Mouse (Mus musculus) left cerebral cortex, adult 9 months (tissue): ENCODE results near the gene Map4k2.

Experiments used
- DNase-seq, 2 experiments: peaks; one replicate each; pipeline ENCODE4 v3.0.0; 2022; ENCODE audit warnings: low spot score in 2 of 2

Gene Map4k2

DNA sequence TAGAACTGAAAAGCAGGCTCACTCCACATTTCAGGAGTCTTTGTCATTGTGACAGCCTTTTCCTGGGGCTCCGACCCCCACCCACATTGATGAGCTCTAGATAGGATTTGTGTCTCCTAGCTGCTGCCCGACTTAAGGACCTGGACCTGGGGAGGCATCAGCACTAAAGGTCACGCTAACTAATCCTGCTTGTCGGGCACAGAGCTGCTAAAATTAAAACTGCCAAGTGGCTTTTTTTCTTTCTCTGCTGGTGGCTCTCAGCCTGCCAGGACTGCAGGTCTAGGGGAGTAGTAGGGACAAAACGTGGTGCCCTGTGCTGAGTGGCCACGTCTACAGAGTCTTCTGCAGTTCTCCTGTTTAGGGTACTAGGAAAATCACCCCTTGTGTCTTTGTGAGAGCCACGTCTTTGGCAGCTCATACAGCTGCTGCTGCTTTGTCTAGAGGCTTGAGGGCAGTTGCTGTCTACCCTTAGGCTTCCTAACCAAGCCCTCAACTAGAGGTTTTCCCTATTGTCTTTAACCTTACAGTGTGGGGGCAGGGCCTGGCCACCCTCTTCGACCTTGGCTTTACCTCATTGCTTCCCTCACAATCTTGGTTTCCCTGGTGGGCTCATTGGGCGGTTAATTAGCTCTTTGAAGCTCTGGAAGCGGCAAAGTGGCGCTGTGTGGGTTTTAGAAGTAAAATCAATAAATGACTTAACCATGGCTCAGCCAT, 36.5 kb downstream of the Map4k2 start:
- DNase-seq, result no peak

DNA sequence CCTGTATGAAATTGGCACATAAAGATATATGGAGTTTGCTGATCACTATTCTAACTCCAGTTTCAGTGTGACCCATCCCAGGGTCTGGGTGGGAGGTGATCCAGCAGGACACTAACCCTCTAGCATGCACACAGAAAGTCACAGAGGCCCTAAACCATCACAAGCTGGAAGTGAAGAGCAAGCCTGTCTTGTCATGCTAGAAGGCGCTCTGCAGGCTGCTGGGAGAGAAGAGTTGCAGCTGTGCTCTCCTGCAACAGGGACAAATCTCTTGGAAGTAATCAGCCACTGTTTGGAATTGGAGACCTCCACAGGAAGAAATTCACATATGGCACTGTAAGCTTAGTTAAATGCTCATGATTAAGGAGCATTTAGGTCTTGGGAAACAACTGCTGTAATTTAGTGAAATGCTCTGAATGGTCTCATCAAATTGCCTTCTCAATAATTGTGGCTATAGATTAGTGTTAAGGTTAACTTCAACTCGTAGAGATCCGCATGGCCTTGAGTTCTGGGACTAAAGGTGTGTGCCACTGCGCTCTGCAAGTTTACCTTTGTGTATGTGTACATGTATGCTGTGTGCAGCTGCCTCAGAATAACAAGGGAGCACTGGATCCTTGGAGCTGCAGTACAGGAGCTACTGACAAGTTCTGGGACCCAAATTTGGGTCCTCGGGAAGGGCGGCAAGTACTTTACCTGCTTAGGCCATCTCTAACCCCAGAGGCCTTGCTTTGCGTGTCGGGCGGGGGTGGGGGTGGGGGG, 39.7 kb downstream of the Map4k2 start:
- DNase-seq, result no peak

DNA sequence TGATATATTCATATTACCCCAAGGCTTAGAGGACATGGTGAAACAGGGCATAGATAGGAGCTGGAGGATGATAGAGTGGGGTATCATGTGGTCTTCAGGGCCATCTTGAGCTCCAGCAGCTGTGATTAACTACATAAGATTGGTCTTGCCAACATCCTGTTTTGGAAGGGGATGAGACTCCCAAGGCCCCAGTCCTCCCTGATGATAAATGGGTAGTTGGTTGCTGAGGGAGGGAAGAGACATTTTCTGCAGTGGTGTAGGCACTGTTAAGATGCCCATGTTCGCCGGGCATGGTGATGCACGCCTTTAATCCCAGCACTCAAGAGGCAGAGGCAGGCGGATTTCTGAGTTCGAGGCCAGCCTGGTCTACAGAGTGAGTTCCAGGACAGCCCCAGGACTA, 40.3 kb downstream of the Map4k2 start:
- no peak for DNase-seq

DNA sequence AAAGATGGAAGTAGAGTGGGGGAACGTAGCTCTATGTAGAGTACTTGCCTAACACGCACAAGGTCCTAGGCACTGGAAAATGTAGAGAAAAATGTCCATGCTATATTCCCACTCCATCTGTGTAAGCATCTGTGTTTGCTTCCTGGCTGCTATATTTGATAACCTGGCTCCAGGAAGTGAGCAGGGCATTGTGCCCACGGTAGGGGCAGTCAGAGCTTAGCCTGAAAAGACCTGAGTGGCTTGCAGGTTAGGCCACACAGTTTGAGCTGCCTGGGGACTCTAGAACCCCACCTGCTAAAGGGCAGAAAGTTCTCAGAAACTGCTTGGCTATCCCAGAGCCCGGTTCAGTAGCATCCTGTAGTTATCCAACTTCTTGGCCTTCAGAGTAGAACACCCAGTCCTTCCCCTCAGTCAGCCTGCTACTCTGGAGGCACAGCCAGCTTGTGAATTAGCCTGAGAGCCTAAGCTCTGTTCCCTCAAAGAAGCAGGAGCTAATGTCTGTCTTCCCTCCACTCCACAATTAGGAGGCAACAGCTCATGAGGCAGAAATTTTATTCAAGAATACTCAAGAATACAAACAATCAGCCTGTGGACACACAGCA, 41.5 kb downstream of the Map4k2 start:
- no peak for DNase-seq

DNA sequence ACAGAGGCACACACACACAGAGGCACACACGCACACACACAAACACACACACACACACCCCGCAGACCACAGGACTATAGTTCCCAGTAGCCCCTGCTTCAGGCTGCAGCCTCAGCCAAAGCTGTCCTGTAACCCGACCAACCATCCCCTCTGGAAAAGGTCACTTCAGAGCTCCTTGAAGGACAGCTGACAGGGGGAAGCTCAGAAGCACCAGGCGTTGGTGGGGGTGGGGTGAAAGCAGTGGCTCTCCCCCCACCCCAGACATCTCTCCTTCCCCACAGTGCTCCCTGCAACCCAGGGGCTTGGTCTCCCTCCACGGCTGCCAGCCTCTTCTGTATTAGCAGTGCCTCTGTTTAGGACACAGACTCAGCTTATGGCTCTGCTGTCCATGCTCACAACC, 42.5 kb downstream of the Map4k2 start:
- no peak for DNase-seq

DNA sequence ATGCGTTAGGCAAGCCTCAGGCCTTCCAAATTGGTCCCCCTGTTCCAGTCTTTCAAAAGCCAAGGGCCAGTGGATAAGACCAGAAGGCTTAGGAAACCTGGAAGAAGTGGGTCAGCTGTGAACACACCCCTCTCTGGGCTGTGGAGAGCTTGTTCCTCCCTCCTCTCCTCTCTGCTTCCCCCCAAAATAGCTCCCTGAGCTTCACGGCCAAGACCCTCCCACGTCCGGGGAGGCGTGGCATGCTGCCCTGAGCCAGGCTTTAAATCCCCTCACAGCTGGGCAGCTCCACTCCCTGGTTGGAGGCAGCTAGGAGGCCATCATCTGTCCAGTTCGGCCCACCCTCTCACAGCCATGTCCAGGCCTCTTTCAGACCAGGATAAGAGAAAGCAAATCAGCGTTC, 43.2 kb downstream of the Map4k2 start, which contains the start of gene Pygm:
Gene Pygm, plus strand, starts transcription at position 272 of the 400 bp plus-strand sequence.
- peak in 1 of 2 experiments; percentile 55 for DNase-seq

DNA sequence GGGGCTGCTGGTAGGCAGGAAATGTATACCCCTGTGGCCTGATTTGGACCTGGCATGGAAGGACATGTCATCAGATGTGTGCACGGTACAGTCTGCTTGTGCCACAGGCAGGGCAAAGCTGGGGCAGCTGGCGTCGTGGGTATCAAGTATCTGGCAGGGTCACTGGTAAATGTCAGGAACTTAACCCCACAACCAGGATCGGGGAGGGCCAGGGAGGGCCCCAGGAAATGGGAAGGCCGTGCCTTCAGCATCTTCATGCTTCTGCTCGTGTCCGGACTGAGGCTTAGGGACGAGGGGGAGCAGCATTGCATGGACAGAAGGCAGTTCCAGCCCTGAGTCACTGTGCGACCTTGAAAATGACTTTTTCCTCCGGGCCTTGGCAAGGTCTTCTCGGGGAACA, 44.0 kb downstream of the Map4k2 start:
- DNase-seq, result no peak

DNA sequence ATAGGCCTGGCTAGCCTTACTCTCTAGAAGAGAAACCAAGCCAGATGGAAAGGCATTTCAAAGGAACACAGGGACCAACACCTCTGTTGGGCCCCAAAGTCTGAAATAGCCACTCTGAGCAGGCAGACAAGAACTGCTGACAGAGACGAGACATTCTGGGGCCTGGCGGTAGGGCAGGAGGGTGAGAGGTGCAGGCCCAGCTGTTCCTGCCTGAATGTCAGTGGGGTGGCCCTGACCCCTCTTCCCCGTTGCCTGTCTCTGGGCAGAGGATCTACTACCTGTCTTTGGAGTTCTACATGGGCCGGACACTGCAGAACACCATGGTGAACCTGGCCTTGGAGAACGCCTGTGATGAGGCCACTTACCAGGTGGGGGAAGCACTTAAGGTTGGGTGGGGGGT, 44.5 kb downstream of the Map4k2 start:
- DNase-seq, result no peak

DNA sequence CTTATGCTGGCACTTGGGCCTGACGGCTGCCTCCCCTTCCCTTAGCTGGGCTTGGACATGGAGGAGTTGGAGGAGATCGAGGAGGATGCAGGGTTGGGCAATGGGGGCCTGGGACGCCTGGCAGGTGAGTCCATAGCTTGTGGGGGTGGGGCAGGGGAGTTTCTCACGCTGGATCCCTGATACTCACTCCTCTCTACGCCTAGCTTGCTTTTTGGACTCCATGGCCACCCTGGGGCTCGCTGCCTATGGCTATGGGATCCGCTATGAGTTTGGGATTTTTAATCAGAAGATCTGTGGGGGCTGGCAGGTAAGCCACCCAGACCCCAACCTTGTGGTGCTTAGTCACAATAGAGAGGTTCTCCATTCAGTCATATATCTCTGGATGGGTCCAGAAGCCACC, 44.9 kb downstream of the Map4k2 start:
- no peak for DNase-seq

DNA sequence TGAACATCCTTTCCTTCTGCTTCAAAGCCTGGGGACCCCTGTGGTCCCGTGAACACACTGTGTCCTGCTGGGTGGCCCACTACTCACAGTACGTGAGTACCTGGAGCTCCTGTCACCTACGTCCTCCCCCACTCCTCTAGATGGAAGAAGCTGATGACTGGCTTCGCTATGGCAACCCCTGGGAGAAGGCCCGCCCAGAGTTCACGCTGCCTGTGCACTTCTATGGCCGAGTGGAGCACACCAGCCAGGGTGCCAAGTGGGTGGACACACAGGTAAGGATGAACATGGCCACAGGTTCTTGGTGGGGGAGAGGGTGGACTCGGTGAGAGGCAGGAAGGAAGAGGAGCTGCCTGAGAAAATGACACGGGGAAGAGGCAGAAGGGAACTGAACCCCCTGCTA, 45.3 kb downstream of the Map4k2 start:
- DNase-seq, result no peak

DNA sequence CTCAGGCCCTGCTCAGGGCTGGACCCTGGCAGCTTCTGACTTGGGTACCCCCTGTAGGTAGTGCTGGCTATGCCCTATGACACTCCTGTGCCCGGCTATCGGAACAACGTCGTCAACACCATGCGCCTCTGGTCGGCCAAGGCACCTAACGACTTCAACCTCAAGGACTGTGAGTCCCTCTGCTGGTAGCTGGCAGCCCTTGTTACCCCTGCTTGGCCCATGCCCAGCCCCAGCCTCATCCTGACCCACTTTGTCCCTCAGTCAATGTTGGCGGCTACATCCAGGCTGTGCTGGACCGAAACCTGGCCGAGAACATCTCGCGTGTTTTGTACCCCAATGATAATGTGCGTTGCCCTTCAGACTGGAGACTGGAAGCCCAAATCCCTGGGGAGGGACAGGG, 47.1 kb downstream of the Map4k2 start:
- DNase-seq, result no peak

DNA sequence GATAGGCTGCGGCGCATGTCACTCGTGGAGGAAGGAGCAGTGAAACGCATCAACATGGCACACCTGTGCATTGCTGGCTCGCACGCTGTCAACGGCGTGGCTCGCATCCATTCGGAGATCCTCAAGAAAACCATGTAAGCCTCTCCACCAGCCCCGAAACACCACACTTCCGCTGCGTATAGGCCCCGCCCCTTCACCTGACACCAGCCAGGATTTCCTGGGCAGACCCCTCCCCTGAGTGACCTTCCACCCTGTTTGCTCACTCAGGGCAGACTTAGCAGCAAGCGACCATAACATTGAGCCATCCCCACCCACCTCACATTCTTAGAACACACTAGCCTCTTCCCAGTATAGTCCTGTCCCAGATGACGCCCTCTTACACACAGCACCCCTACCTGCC, 48.9 kb downstream of the Map4k2 start:
- DNase-seq, result no peak

DNA sequence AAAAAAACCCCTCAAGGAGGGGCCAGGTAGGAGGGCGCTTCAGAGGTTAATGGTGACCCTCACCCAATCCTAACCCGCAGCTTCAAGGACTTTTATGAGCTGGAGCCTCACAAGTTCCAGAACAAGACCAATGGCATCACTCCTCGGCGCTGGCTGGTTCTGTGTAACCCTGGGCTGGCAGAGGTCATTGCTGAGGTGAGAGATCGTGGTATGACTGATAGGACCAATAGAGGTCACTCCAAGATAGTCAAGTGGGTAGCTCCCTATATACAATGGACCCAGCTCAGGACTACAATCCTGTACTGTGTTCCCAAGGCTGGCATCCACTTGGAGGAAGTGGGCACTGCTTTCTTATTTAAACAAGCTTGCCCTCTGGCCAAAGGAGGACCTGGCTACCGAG, 49.3 kb downstream of the Map4k2 start:
- DNase-seq, result no peak

DNA sequence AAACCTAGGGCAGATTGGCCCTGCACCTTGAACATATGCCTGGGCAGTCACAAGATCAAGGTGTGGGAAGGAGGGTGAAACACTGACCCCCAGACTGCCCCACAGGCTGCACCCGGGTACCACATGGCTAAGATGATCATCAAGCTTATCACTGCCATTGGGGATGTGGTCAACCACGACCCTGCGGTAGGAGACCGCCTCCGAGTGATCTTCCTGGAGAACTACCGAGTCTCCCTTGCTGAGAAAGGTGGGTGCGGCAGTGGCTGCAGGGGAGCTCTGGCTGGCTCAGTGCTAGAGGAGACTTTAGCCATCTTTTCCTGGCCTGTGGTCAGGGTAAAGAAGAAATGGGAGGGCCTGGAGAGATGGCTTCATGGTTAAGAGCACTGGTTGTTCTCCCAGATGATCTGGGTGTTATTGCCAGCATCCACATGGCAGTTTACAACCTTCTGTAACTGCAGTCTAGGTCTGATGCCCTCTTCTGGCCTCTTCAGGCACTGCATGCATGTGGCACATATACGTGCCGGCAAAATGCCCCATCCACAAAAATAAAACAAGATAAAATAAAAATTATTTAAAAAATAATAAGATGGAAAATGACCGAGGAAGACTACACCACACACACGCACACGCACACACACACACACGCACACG, 51.9 kb downstream of the Map4k2 start:
- no peak for DNase-seq

DNA sequence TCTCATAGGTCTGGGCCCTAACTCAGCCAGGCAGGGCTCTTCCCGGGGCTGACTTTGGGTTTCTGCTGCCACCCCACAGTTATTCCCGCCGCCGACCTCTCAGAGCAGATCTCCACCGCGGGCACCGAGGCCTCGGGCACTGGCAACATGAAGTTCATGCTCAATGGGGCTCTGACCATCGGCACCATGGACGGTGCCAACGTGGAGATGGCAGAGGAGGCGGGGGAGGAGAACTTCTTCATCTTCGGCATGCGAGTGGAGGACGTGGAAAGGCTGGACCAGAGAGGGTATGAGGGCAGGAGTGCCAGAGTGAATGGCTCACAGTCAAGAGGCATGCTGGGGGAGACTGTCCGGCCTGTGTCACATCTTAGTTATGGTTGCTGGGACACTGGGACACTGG, 52.7 kb downstream of the Map4k2 start:
- no peak for DNase-seq

DNA sequence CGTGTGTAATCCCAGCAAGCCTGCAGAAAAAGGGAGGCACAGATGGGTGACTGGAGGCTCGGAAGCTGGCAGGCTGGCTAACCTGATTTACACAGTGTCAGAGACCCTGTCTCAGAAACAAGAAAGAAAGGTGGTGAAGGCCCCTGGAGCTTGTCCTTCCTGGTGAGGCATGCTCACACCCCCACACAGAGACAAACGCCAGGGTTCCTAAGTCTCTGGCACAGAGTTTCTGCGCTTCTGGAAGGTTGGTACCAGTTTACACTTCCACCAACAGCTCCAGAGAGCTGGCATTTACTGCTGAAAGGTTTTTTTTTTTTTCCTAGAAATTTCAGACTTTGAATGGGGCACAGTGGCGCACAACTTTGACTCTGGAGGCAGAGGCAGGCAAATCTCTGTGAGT, 55.3 kb downstream of the Map4k2 start:
- no peak for DNase-seq

DNA sequence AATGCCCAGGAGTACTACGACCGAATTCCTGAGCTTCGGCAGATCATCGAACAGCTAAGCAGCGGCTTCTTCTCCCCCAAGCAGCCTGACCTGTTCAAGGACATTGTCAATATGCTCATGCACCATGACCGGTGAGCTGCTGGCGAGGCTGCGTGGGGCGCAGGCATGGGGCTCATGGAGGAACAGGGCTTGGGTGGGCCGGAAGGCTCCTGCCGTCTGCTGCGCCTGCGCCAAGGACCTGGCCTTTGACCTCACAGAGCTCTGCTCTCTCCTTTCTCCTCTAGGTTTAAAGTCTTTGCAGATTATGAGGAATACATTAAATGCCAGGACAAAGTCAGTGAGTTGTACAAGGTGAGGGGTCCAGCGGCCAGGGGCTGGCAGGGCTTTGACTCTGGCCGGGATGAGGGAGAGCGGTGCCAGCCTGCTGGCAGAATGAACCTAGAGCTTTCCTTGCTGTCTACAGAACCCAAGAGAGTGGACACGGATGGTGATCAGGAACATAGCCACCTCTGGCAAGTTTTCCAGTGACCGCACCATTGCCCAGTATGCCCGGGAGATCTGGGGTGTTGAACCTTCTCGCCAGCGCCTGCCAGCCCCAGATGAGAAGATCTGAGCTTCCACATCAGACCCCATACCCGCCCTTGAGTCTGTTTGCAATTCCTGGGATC, 56.8 kb downstream of the Map4k2 start:
- DNase-seq, result no peak

DNA sequence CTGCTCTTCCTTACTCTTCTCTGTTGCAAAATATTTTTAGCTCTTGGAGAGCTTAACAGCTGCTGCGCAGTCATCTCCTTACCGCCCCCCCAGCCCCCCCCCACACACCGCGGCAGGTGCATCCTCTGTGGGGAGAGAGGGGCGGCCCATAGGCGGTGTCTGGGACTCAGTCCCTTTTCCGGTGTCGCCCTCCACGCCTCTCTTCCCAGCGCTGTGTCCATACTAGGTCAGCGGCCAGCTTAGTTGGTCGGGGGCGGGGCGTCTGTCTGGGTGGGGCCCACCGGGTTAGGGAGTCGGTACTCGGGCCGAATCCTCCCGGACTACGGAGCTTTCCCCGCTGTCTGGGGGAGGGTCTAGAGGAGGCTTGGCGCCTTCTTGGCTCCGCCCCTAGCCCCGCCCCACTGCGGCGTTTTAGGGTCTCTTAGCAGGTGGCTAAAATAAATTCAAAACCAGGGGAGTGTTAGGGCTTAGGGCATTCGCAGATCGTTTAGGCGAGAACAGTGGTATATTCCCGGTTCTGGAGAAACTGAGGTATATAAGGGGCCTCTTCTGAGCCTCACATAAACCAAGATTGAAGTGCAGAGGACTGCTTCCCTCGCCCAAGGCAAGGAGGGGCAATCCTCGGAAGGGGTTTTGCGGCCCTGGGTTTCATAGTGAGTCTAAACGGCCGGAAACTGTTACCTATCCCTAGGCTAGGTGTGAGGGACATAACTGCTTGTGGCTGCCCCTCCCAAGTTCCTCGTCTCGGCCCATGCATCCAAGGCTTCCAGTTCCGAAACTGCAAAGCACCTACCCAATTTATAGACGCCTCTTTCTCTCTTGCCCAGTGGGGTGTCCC, 57.7 kb downstream of the Map4k2 start:
- DNase-seq, result no peak

DNA sequence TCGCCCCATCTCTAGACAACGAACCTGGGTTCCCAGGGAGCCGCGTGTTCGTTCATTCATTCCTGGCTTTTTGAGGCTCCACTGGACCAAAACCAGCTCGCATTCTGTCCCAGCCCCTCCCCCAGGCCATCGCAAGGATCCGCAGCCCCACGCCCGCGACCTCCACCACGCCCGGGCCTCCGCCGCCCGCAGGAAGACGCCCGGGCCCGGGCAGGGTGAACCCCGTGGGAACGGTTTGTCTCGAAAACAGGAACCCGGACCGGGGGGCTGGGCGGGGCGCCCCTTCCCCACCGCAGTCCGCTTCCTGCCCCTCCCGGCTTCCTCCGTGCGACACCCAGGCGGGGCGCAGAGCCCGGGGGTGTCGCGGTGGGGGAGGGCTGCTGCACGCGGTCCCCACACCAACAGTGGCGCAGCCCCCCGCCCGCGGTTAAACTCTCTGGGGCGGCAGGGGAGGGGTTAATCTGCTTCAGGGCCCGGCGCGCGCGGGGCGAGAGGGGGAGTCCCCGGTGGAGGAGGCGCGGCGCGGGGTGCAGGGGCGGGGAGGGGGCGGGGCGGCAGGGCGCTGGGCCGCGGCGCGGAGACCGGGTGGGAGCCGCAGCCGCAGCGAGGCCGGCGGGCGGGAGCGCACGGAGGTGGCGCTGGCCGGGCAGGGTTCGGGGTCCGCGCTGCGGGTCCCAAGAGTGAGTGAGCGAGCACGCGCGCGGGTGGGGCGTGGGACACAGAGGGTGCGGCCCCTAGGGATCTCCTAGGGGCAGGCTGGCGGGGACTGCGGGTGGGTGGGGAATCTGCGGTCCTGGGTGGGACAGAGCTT, 58.6 kb downstream of the Map4k2 start, which contains the start of gene Rasgrp2:
Gene Rasgrp2, plus strand, starts transcription at position 56 of the 811 bp plus-strand sequence.
- no peak for DNase-seq
